Mouse (Mus musculus): ENCODE results near the gene Spata20.

GRCm38 (mm10) chr11:94429011-94429651, 56.8 kb downstream of the Spata20 start:
- no peak for TF ChIP-seq CTCF (IDR thresholded peaks at IDR 0.05; ENCODE audit: low read depth, low read length)
- no peak for TF ChIP-seq POLR2A (IDR thresholded peaks at IDR 0.05; ENCODE audit: borderline replicate concordance, low read depth, low read length)
